Mouse (Mus musculus): ENCODE measurements around the gene Gm42417. TPM values are rescaled to one million over a fixed set of nuclear protein-coding genes. Genes with fewer than 3 reads are reported as not detected.
A peak's percentile ranks its signal among the peaks of the same experiment; 100 is the strongest.

The Gm42417 gene
- polyA plus RNA-seq, 1 experiment from 2014 or later = not detected

- Histone ChIP-seq H3K4me2 (ENCODE audit: low read depth, low read length) (no peak overlapping the region), H3K4me1 (ENCODE audit: control insufficient read depth, insufficient read depth, low read length) (peaks cover 10% of the 10 kb centered on the region), H3K9me3 (replicated peaks; ENCODE audit: control insufficient read depth, low read length) (no peaks in the 10 kb centered on the region), H3K36me3 (replicated peaks; ENCODE audit: control insufficient read depth, insufficient read depth, low read depth, low read length) (peaks cover 28% of the 10 kb centered on the region), H3K9ac (replicated peaks; ENCODE audit: low read length) (peak overlapping the region; percentile 9), H3K27ac (replicated peaks; ENCODE audit: low read depth, low read length) (peak overlapping the region; percentile 52; the same call in 1 of the 2 replicates), H3K27me3 (ENCODE audit: control insufficient read depth, insufficient read depth, low read length) (no peaks in the 10 kb centered on the region), H3K4me3 (ENCODE audit: low read depth, low read length) (no peak overlapping the region)
- WGBS = 44% methylated on average over 9 of the region's 9 CpGs
- DNase-seq (ENCODE audit: low spot score) (peak; percentile 49), ATAC-seq (replicated peaks; ENCODE audit: insufficient number of reproducible peaks, low FRiP score, low TSS enrichment, low read depth) (no peak)
Observed at GRCm38 (mm10) chr1:36547981-36548598, 8.9 kb upstream of the Gm42417 start.

GRCm38 (mm10) chr1:36546888-36547471, 7.8 kb upstream of the Gm42417 start, which contains the start of gene Ankrd39:
TSS of gene Ankrd39 (minus strand) at chr1:36547445.
- no peaks in the 10 kb centered on the region for H3K9me3 ChIP-seq (replicated peaks; ENCODE audit: control insufficient read depth, low read length)
- H3K36me3 ChIP-seq (replicated peaks; ENCODE audit: control insufficient read depth, insufficient read depth, low read depth, low read length) = peaks cover 18% of the 10 kb centered on the region
- peak; percentile 95 for ATAC-seq (replicated peaks; ENCODE audit: insufficient number of reproducible peaks, low FRiP score, low TSS enrichment, low read depth)
- H3K4me2 ChIP-seq (ENCODE audit: low read depth, low read length) = peak within 1 kb of the TSS; percentile 81
- DNase-seq (ENCODE audit: low spot score) = peak; percentile 99
- H3K27ac ChIP-seq (replicated peaks; ENCODE audit: low read depth, low read length) = peak within 1 kb of the TSS; percentile 52
- peak within 1 kb of the TSS; percentile 84 for H3K9ac ChIP-seq (replicated peaks; ENCODE audit: low read length)
- H3K27me3 ChIP-seq (ENCODE audit: control insufficient read depth, insufficient read depth, low read length) = no peaks in the 10 kb centered on the region
- H3K4me1 ChIP-seq (ENCODE audit: control insufficient read depth, insufficient read depth, low read length) = peaks cover 10% of the 10 kb centered on the region
- H3K4me3 ChIP-seq (ENCODE audit: low read depth, low read length) = peak within 1 kb of the TSS; percentile 67
- WGBS = under 1% methylated on average over 43 of the region's 43 CpGs

DNA sequence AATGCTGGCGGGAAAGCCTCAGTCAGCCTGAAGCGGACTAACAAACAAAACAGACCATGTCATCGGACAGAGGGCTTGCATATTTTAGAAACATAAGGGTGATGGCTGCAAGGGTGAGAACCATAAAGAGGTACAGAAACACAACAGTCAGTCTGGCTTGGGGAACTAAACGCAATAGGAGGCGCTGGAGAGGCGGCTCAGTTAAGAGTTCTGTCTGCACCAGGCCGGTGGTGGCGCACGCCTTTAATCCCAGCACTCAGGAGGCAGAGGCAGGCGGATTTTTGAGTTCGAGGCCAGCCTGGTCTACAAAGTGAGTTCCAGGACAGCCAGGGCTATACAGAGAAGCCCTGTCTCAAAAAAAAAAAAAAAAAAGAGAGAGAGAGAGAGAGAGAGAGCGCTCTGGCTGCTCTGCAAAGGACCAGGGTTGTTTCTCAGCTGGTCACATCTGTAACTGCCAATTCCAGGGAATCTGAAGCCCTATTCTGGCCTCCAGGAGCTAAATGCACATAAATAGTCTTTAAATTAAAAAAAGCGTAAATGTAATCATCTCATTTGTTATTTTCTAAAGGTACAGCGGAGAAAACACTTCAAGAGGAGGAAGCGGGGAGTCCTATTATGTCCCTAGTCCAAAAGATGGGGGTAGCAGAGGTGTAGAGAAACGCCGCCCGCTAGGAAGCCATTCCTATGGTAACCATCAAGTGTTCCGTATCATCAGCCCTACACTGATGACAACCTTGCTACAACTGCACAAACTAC, 6.8 kb upstream of the Gm42417 start:
- Histone ChIP-seq H3K4me1 (ENCODE audit: control insufficient read depth, insufficient read depth, low read length) (peaks cover 10% of the 10 kb centered on the region), H3K4me2 (ENCODE audit: low read depth, low read length) (peak overlapping the region; percentile 81), H3K27ac (replicated peaks; ENCODE audit: low read depth, low read length) (no peak overlapping the region), H3K4me3 (ENCODE audit: low read depth, low read length) (peak overlapping the region; percentile 67), H3K9me3 (replicated peaks; ENCODE audit: control insufficient read depth, low read length) (no peaks in the 10 kb centered on the region), H3K9ac (replicated peaks; ENCODE audit: low read length) (peak overlapping the region; percentile 84), H3K36me3 (replicated peaks; ENCODE audit: control insufficient read depth, insufficient read depth, low read depth, low read length) (peaks cover 10% of the 10 kb centered on the region), H3K27me3 (ENCODE audit: control insufficient read depth, insufficient read depth, low read length) (no peaks in the 10 kb centered on the region)
- WGBS = 73% methylated on average over 19 of the region's 19 CpGs
- ATAC-seq (replicated peaks; ENCODE audit: insufficient number of reproducible peaks, low FRiP score, low TSS enrichment, low read depth) (no peak), DNase-seq (ENCODE audit: low spot score) (no peak)

DNA sequence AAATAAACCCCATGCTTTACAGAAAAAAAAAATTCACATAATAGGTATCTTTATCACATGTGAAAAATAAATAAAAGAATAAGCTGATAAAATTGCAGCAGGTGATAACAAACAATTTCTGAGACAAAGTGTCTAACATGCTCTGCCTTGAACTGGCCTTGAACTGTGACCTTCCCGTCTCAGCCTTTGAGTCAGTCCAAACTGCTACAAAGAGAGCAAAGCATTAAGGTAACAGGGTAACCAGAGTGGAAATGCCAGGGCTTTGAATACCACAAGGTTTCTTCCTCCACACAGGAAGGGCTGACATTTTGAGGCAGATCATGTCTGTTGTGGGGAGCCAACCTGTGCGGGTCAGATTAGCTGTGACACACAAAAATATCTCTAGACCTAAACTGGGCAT, 6.2 kb upstream of the Gm42417 start:
- no peak overlapping the region for H3K9ac ChIP-seq (replicated peaks; ENCODE audit: low read length)
- H3K36me3 ChIP-seq (replicated peaks; ENCODE audit: control insufficient read depth, insufficient read depth, low read depth, low read length) = peaks cover 7% of the 10 kb centered on the region
- H3K4me3 ChIP-seq (ENCODE audit: low read depth, low read length) = no peak overlapping the region
- H3K27me3 ChIP-seq (ENCODE audit: control insufficient read depth, insufficient read depth, low read length) = no peaks in the 10 kb centered on the region
- no peak for ATAC-seq (replicated peaks; ENCODE audit: insufficient number of reproducible peaks, low FRiP score, low TSS enrichment, low read depth)
- H3K9me3 ChIP-seq (replicated peaks; ENCODE audit: control insufficient read depth, low read length) = no peaks in the 10 kb centered on the region
- DNase-seq (ENCODE audit: low spot score) = no peak
- WGBS = 71% methylated on average over 2 of the region's 2 CpGs
- H3K4me1 ChIP-seq (ENCODE audit: control insufficient read depth, insufficient read depth, low read length) = peaks cover 10% of the 10 kb centered on the region
- no peak overlapping the region for H3K4me2 ChIP-seq (ENCODE audit: low read depth, low read length)
- no peak overlapping the region for H3K27ac ChIP-seq (replicated peaks; ENCODE audit: low read depth, low read length)

DNA sequence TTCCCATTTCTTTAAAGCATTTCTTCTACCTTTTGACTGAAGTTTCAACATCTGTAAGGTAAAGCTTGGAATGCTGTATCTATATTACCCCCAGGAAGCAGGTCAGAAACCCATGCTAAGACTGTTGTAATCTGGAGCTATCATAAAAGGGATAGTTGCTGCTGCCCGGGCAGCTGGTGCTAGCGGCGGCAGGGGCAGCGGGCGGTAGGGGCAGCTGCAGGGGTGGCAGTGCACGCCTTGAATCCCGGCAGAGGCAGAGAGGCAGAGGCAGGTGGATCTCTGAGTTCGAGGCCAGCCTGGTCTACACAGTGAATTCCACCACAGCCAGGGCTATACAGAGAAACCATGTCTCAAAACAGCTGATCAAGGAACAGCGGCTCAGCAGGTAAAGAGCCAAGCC, 3.7 kb upstream of the Gm42417 start:
- H3K4me2 ChIP-seq (ENCODE audit: low read depth, low read length) = no peak overlapping the region
- H3K9ac ChIP-seq (replicated peaks; ENCODE audit: low read length) = no peak overlapping the region
- H3K27ac ChIP-seq (replicated peaks; ENCODE audit: low read depth, low read length) = no peak overlapping the region
- H3K4me1 ChIP-seq (ENCODE audit: control insufficient read depth, insufficient read depth, low read length) = peaks cover 4% of the 10 kb centered on the region
- 94% methylated on average over 9 of the region's 9 CpGs for WGBS
- DNase-seq (ENCODE audit: low spot score) (no peak), ATAC-seq (replicated peaks; ENCODE audit: insufficient number of reproducible peaks, low FRiP score, low TSS enrichment, low read depth) (no peak)
- H3K36me3 ChIP-seq (replicated peaks; ENCODE audit: control insufficient read depth, insufficient read depth, low read depth, low read length) = no peaks in the 10 kb centered on the region; the same call in 1 of the 2 replicates
- H3K27me3 ChIP-seq (ENCODE audit: control insufficient read depth, insufficient read depth, low read length) = no peaks in the 10 kb centered on the region
- no peak overlapping the region for H3K4me3 ChIP-seq (ENCODE audit: low read depth, low read length)
- no peaks in the 10 kb centered on the region for H3K9me3 ChIP-seq (replicated peaks; ENCODE audit: control insufficient read depth, low read length)

DNA sequence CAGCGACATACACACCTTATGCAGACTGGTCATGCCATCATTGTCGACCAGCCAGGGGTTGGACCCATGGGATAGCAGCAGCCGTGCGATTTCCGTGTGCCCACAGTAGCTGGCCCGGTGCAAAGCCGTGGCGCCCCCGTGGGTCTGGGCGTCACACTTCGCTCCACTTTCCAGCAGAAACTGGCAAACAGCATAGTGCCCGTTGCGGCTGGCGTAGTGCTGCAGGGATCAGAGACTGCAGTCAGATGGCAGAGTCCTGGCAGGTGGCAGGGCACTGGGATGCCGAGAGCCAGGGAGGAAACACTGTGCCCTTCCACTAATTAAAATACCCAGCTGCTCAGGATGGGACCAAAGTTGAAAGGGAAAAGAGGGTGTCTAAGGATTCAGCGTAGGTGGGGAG, 2.6 kb upstream of the Gm42417 start:
- no peak for DNase-seq (ENCODE audit: low spot score)
- no peaks in the 10 kb centered on the region for H3K27me3 ChIP-seq (ENCODE audit: control insufficient read depth, insufficient read depth, low read length)
- H3K27ac ChIP-seq (replicated peaks; ENCODE audit: low read depth, low read length) = no peak overlapping the region
- no peak overlapping the region for H3K9ac ChIP-seq (replicated peaks; ENCODE audit: low read length)
- H3K9me3 ChIP-seq (replicated peaks; ENCODE audit: control insufficient read depth, low read length) = no peaks in the 10 kb centered on the region
- no peaks in the 10 kb centered on the region for H3K4me1 ChIP-seq (ENCODE audit: control insufficient read depth, insufficient read depth, low read length)
- WGBS = 98% methylated on average over 16 of the region's 16 CpGs
- no peak overlapping the region for H3K4me3 ChIP-seq (ENCODE audit: low read depth, low read length)
- ATAC-seq (replicated peaks; ENCODE audit: insufficient number of reproducible peaks, low FRiP score, low TSS enrichment, low read depth) = no peak
- no peaks in the 10 kb centered on the region; the same call in 1 of the 2 replicates for H3K36me3 ChIP-seq (replicated peaks; ENCODE audit: control insufficient read depth, insufficient read depth, low read depth, low read length)
- no peak overlapping the region for H3K4me2 ChIP-seq (ENCODE audit: low read depth, low read length)

DNA sequence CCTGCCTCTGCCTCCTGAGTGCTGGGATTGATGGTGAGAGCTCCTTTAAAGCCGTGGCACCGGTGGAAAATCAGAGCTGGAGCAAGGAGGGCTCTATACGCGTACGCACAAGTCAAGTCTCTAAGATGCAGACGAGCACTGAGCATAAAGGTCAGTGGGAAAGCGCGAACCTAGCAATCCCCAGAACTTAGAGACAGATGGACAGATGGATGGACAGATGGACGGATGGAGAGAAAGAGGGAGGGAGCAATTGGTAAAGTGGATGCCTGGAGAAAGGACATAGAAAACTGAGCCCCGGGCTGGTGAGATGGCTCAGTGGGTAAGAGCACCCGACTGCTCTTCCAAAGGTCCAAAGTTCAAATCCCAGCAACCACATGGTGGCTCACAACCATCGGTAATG, 1.6 kb upstream of the Gm42417 start:
- Histone ChIP-seq H3K9ac (replicated peaks; ENCODE audit: low read length) (no peak overlapping the region), H3K9me3 (replicated peaks; ENCODE audit: control insufficient read depth, low read length) (no peaks in the 10 kb centered on the region), H3K4me1 (ENCODE audit: control insufficient read depth, insufficient read depth, low read length) (no peaks in the 10 kb centered on the region), H3K4me2 (ENCODE audit: low read depth, low read length) (no peak overlapping the region), H3K27me3 (ENCODE audit: control insufficient read depth, insufficient read depth, low read length) (no peaks in the 10 kb centered on the region), H3K27ac (replicated peaks; ENCODE audit: low read depth, low read length) (no peak overlapping the region), H3K36me3 (replicated peaks; ENCODE audit: control insufficient read depth, insufficient read depth, low read depth, low read length) (no peaks in the 10 kb centered on the region; the same call in 1 of the 2 replicates), H3K4me3 (ENCODE audit: low read depth, low read length) (no peak overlapping the region)
- ATAC-seq (replicated peaks; ENCODE audit: insufficient number of reproducible peaks, low FRiP score, low TSS enrichment, low read depth) (no peak), DNase-seq (ENCODE audit: low spot score) (no peak)
- WGBS = 91% methylated on average over 12 of the region's 12 CpGs

DNA sequence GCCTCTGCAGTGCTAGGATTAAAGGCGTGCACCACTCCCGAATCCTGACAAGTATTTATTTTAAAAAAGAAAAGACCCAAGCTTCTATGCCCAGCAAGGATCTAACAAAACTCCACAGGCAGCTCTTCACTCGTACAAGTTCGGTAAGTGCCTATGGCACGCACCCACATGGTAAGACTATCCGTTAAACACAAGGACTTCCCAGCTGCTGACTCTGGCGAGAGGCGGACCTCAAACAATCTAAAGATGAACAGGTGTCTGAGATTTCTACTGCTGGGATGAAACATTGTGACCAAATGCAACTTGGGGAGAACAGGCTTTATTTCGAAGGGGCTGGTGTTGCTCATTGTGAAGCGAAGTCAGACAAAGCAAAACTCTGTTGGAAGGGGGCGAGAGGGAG, 903 bp upstream of the Gm42417 start:
- DNase-seq (ENCODE audit: low spot score) (no peak), ATAC-seq (replicated peaks; ENCODE audit: insufficient number of reproducible peaks, low FRiP score, low TSS enrichment, low read depth) (no peak)
- H3K4me3 ChIP-seq (ENCODE audit: low read depth, low read length) = no peak overlapping the region
- no peak overlapping the region for H3K4me2 ChIP-seq (ENCODE audit: low read depth, low read length)
- no peak overlapping the region for H3K27ac ChIP-seq (replicated peaks; ENCODE audit: low read depth, low read length)
- WGBS = 87% methylated on average over 11 of the region's 11 CpGs
- H3K9me3 ChIP-seq (replicated peaks; ENCODE audit: control insufficient read depth, low read length) = no peaks in the 10 kb centered on the region
- H3K27me3 ChIP-seq (ENCODE audit: control insufficient read depth, insufficient read depth, low read length) = no peaks in the 10 kb centered on the region
- no peak overlapping the region for H3K9ac ChIP-seq (replicated peaks; ENCODE audit: low read length)
- no peaks in the 10 kb centered on the region; the same call in 1 of the 2 replicates for H3K36me3 ChIP-seq (replicated peaks; ENCODE audit: control insufficient read depth, insufficient read depth, low read depth, low read length)
- no peaks in the 10 kb centered on the region for H3K4me1 ChIP-seq (ENCODE audit: control insufficient read depth, insufficient read depth, low read length)

Measured in embryonic facial prominence, embryonic 11.5 days (tissue).